Mouse (Mus musculus) granulocyte monocyte progenitor cell, adult 5-6 weeks (primary cell): Measurements from ENCODE around the gene Prkrip1. TPM values are rescaled to one million over a fixed set of nuclear protein-coding genes. Genes with fewer than 3 reads are reported as not detected.
"Not testable (repeated sequence)": the region's sequence is repeated elsewhere in the genome, so short reads cannot be mapped to it uniquely, and the experiment has no call there.

Source experiments
- ATAC-seq: replicated peaks from 2 replicates; pipeline ENCODE4 v1.8.0; 2016; ENCODE audit warnings: mild to moderate bottlenecking, moderate TSS enrichment, inconsistent platforms; ENCODE audit not compliant: poor library complexity, severe bottlenecking
- total RNA-seq, 2 experiments: library from RNA; stranded (forward) in 1 of 2; stranded (reverse) in 1 of 2; fragments of 200-712, 200-1000 nt in 1 of 2; fragments of >200 nt in 1 of 2; fragmentation: Nextera tagmentation in 1 of 2; gene quantifications; 2 replicates each; pipeline ENCODE4 v1.2.3; 2014 to 2017

The Prkrip1 gene
- total RNA-seq, 2 experiments from 2014 or later = 42.1 to 89.4 TPM

DNA sequence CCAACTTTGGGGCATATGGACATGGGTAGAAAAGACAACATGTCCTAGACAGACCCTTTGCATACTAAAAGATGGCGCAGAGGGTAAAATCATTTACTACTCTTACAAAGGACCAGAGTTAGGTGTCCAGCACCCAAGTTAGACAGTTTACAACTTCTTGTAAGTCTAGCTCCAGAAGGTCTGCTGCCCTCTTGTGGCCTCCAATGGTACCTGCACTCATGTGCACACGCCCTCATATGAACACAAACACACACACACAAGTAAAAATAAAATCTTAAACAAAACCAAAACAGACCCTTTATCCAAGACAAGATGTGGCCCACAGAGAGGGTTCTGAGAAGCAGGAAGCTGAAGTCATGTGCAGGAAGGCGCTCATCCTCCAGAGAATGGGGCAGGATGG is 30.7 kb downstream of the Prkrip1 start:
- no peak for ATAC-seq

- ATAC-seq = no peak
These were observed 31.5 kb downstream of the Prkrip1 start for GRCm38 (mm10) chr5:136167296-136167695.

- ATAC-seq = no peak
These were observed 33.5 kb downstream of the Prkrip1 start for GRCm38 (mm10) chr5:136165246-136165645.

DNA sequence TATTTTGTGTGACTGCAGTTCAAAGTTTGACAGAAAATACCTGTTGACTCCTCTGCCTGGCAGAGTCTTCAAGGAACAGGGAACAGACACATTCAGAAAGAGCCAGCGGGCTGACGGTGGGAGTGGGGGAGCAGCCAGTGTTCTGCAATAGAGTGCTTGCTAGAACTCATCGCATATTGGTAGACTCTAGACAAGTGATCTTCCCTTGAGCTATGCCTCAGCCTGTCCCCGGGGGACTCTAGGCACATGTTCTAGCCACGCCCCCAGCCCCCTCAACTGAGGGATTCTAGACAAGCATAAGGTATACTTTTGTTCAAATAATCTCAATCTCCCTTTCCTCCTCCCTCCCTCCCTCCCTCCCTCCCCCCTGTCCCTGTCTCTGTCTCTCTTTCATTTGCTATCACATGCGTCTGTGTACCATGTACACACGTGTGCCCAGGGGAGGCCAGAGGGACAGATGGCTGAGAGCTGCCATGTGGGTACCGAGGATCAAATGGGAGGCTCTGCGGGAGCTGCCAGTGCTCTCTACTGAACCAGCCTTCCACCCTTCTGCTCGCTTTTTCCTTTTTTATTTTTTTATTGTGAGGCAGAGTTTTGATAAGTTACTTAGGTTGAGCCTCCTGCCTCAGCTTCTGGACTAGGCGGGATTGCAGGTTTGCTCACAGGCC is 34.8 kb downstream of the Prkrip1 start:
- ATAC-seq = no peak

DNA sequence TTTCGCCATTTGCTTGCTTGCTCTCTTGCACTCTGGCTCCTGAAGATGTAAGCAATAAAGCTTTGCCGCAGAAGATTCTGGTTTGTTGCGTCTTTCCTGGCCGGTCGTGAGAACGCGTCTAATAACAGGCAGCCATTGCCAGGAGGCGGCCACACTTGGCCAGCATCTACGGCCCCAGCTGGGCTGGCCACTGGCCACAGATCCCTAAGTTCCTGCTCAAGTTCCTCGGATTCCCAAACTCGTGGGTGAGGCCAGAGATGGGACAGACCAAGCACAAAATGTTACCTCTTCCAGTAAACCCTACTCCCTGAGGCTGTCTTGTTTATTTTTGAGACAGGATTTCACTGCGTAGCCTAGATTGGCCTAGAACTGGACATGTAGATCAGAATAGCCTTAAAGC is 38.7 kb downstream of the Prkrip1 start:
- ATAC-seq = not testable (repeated sequence)

GRCm38 (mm10) chr5:136155399-136155798 is 43.4 kb downstream of the Prkrip1 start:
- no peak for ATAC-seq

DNA sequence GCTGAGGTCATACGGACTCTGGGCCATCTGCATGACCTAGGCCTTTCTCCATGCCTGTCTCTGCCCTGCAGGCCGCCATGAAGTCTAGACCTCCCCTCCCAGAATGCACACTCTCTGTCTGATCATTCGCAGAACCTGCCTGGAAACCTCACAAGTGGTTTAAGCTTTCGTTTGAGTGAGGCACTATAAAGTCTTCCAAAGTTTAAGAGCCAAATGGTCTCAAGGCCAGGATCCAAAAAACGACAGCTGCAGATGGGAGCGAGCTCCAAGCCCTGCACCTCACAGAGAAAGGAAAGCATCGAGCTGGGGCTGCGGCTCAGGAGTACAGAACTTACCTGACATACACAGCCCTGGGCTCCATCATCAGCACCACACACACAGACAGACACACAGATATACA is 46.4 kb downstream of the Prkrip1 start:
- ATAC-seq = no peak

DNA sequence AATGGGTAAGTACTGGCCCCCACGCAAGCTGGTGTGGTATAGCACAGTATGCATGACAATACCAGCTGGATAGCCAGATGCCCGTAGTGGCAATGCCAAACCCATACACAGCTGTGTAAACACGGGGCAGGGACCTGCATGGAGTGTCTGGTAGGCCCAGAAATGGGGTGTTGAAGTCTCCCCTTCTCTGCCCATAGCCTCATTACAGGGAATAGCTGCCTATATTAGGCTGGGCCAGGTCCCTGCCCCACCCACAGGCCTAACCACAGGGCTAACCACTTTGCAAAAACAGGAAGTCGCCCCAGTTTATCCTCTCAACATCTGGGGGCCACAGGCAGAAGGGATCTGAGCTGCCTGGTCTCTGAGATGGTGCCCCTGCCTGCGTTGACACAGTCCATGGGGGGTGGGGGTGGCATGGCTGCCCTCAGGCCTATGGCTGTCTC is 49.6 kb downstream of the Prkrip1 start:
- peak; percentile 88 for ATAC-seq

DNA sequence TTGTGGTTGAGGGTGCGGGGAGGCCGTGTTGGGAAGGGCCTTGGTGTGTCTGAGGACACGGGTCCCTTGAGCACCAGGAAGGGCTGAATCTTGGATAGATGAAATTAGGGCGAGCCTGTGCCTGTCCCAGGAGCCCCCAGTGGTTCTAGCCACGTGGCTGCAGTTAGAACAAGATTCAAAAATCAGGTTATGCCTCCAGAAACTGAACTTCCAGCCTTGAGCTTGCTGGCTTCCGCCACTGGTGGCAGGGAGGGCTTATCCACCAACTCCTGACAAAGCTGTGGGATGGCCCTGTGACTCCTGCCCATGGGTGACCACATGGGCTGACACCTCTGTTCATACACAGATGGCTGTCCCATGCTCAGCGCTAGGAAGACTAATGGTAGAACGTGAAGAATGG is 51.1 kb downstream of the Prkrip1 start:
- ATAC-seq = no peak

DNA sequence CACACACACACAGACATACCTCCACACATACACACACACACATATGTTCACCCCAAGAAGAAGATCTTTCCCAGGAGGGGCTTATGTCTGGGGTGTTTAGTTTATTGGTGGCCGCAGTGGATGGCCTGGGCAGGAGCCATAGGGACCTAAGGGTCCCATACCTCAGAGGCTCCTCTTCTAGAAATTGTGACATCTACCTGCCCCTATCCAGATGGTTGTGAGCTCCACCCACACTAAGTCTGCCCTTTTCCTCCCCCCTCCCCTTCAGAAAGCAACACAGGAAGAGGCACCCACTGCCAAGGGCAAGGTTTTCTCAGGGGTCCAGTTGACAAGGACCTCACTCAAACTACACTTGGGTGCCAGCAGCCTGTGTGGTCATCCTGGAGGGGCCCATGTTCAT is 51.8 kb downstream of the Prkrip1 start:
- no peak for ATAC-seq

GRCm38 (mm10) chr5:136144606-136145430 is 53.9 kb downstream of the Prkrip1 start:
- ATAC-seq = peak; percentile 13; the same call in 1 of the 2 replicates

DNA sequence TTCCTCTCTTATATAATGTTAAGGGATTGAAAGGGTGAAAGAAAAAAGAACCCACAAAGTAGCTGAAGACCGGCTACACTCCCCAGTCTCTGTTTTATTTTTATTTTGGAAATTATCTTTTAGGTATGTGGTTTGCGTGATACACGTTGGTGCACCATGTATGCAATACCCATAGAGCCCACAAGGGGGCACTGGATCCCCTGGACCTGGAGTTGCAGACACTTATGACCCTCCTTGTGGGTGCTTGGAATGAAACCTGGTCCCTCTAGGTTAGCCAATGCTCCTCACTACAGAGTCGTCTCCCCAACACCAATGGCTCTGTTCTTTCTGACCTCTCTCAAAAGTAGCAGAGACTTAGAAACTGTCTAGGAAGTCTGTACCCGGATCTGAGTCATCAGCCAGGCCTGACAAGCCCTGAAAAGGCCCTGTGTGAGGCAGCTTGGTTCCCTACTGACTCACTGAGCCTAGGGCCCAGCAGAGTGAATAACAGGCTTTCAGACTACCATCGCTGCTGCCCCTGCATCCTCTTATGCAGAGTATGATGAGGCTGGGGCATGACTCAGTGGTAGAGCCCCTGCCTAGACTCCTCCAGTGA is 55.5 kb downstream of the Prkrip1 start:
- no peak for ATAC-seq

GRCm38 (mm10) chr5:136142746-136143145 is 56.0 kb downstream of the Prkrip1 start:
- ATAC-seq = no peak

- ATAC-seq = peak; percentile 63
These were observed 58.7 kb downstream of the Prkrip1 start for GRCm38 (mm10) chr5:136140057-136140482.

GRCm38 (mm10) chr5:136139393-136139792 is 59.4 kb downstream of the Prkrip1 start:
- peak; percentile 37 for ATAC-seq

- 0 out of 2 replicates have a peak, but pooled peaks have one; percentile 13 for ATAC-seq
These were observed 61.0 kb downstream of the Prkrip1 start for GRCm38 (mm10) chr5:136137658-136138274.

DNA sequence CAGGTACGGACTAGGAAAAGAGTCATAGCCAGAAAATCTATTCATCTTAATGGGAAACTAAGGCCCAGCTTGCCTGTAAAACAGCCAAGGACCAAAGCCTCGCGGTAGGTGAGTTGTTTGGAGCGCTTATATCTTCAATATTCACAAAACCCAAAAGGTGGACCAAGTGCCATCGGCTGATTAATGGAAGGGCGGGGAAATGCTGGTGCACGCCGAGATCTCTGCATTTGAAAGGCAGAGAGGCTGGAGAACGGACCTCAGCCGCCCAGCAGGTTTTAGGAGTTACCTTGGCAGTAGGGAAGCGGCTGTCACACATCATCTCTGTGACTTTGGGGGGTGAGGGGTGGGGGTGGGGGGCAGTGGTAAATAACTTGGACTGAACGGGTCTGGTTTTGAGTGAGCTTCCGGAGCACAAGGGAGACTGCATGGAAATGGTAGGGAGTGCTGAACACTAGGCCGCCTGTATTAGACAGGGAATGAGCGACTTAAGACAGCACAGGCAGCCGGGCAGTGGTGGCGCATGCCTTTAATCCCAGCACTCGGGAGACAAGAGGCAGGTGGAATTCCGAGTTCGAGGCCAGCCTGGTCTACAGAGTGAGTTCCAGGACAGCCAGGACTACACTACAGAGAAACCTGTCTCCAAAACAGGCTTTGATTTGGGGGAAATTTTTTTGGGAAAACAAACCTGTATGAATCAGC is 62.3 kb downstream of the Prkrip1 start:
- no peak for ATAC-seq

DNA sequence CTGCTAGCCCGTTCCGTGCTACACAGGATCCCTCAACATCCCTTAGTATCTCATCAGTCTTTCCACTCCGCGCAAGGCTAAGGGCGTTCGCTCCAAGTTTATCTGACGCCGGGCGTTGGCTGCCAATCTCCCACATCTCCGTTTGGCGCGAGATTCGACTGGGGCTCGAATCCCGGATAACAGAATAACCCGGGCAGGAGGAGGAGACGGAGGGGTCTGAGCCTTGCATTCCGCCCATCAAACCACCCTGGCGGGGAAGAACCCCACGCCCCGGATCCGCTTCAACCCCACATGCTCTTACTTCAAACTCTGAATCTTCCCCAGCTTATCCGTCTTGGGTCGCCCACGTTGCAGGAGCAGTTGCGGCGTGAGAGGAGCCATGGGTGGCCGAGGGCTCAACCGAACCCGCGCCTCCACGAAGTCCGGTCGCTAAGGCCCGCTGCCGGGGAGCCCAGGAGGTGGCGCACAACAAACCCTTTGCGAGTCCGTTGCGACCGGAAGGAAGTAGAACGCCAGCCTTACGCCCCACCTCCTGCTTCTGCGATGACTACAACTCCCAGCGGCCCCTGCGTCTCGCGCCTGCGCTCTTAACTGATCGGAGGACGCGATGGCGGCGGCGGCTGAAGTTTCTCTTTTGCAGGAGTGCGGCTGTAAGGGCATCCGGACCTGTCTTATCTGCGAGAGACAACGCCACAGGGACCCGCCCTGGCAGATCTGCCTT is 63.0 kb downstream of the Prkrip1 start, which contains the start of the genes Lrwd1 and Alkbh4:
Lrwd1 (minus strand) TSS at position 504 of the 721 bp plus-strand sequence.
Alkbh4 (plus strand) TSS at position 576 of the 721 bp plus-strand sequence.
- peak; percentile 82 for ATAC-seq
